Mouse (Mus musculus) cerebellum, adult 11 months (tissue): ENCODE data around the gene Clcn3.
A peak's percentile ranks its signal among the peaks of the same experiment; 100 is the strongest.
"Not testable (repeated sequence)": the region's sequence is repeated elsewhere in the genome, so short reads cannot be mapped to it uniquely, and the experiment has no call there.

Experiments used
- DNase-seq: peaks from one replicate; pipeline ENCODE4 v3.0.0; 2022

Clcn3 gene

GRCm38 (mm10) chr8:60982701-60983687 lies at the start of gene Clcn3:
Gene Clcn3, minus strand, starts transcription at chr8:60983300.
- DNase-seq = peak; percentile 98

DNA sequence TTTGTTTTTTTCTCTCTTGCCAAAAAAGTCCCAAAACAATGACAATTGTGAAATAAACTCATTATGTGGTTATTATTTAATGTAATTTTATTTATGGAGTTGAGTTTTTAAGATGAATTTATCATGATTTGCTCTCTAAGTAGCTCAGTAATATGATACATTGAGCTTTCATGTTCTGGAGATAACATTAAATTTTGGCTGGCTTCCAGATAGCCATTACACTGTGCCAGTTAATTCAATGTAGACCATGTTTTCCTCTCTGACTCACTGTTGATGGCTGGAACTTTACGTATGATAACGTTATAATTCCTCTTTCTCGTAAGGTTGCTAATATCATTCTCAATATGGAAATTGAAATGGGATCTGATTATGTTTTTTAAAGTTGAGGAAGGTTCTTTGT lies 13.4 kb upstream of the Clcn3 start:
- DNase-seq = no peak

DNA sequence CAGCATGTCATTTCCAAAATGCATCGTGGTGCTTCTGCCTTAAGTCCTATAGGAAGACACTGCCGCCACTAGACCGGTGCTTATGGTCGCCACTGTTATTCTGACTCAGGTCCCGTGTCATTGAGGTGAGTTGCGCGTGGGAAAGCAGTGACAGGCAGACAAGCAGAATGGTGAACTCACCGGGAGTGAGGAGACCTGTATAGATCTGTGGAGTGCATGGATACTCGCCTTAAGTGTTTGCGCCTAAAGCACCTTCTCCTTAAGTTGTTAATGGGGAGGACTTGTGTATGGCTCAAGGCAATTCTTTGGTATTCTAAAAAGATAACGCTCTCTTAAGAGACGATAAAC lies 10.5 kb upstream of the Clcn3 start:
- DNase-seq = no peak

DNA sequence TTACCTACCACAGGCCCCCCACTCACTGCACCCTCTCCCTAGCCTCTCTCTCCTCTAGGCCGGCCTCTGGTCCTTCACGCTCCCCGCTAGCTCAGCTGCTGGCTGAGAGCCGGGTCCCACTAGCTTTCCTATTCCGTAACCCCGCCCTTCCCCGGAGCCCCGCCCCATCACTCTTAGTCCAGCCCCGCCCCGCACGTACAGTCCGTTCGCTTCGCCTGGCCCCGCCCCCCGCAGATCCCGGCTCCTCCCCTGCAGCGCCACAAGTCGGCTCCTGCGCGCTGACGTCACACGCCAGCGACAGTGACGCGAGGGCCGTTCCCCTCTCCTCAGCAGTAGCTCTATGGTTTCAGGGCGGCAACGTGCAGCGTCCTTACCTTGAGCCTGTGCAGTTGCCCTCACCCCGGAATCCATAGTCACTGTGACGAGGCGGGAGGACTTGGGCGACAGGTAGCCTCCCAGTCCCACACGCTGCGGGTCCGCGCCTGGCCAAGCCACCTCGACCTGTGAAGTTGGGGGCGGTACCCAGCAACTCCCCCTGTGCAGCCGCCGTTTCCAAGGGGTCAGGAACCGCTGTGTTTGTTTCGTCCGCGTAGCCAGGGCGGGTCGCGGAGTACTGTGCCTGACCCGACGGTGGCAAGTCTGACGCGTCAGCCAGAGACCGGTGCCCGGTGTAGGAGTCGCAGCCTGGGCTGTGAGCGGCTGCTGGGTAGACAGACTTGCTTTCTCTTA lies 10.0 kb upstream of the Clcn3 start, which contains the start of gene Nek1:
Gene Nek1, plus strand, starts transcription at position 286 of the 729 bp plus-strand sequence.
- DNase-seq = peak; percentile 97

GRCm38 (mm10) chr8:60992561-60992909 lies 9.4 kb upstream of the Clcn3 start:
- DNase-seq = no peak

GRCm38 (mm10) chr8:60984260-60985010 lies 1.3 kb upstream of the Clcn3 start:
- DNase-seq = not testable (repeated sequence)

DNA sequence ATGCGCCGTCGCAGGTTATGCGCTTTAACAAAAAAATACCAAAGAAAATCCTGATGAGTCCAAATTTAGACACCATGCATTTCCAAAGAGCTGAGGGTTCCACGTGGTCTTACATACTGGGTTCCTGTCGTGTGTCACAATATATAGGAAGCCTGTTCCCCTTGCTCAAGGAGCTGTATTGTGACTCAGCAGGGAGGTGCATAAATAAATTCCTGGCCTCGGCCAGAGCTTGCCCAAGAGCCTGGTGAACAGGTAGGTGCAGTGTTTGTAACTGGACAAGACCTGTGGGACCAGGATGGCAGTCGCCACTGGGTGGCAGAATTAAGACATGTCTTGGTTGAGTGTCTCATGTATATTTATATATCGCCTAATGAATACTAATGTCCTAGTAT lies 584 bp upstream of the Clcn3 start:
- DNase-seq = peak; percentile 61

- DNase-seq = no peak
Observed at GRCm38 (mm10) chr8:60981388-60981787, 1.7 kb downstream of the Clcn3 start.

- no peak for DNase-seq
Observed at GRCm38 (mm10) chr8:60978496-60978895, 4.6 kb downstream of the Clcn3 start.

DNA sequence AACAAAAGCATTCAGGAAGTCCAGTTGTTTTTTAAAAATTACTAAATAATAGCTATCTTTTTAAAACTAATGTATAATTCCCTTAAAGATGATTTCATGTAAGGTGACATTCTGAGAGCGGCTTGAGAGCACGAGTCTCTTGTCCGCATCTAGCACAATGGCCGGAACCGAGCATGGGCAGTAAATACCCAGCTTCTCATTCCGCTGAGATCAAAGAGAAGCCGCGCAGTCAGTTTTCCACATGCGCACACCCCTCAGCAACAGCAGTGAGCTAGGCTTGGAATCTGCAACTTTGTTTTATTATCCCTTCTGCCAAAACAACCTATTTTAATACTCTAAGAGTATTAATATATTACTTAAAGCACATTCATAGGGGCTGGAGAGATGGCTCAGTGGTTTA lies 6.3 kb downstream of the Clcn3 start:
- DNase-seq = no peak

DNA sequence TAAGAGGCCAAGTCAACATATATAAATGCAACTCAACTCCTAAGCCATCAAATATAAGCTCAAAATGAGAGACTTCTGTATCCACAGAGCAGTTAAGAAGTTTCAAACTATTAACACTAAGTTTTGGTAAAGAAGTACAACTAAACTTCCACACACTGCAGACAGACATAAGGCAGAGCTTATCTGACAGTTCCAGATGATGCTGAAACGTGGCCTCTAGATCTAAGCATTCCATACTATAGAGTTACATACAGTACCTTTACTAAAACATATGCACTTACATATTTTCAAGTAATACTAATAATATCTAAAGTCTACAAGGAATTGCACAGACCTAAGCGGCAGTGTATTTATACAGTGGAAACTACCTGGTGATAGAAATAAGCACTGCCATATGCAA lies 8.3 kb downstream of the Clcn3 start:
- DNase-seq = no peak

GRCm38 (mm10) chr8:60973448-60973847 lies 9.7 kb downstream of the Clcn3 start:
- DNase-seq = no peak

GRCm38 (mm10) chr8:60971808-60972207 lies 11.3 kb downstream of the Clcn3 start:
- no peak for DNase-seq

DNA sequence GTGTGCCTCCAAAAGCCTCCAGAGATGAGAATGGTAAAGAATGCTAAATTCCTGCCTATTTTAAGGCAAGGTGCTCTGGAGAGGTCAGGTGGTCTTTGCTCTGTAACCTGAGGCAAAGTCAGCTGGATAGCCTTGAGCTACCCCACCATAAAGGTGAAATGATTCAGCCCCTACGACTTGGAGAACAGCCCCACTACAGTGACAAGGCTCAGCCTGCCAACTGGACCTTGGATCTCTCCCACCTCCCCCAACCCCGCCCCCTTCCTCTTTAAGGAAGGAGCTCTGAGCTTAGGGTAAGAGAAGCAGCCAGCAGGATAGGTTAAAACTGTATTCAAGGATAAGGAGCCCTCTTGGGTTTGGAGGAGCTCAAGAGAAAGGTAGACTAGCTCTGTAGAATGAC lies 14.0 kb downstream of the Clcn3 start:
- no peak for DNase-seq

DNA sequence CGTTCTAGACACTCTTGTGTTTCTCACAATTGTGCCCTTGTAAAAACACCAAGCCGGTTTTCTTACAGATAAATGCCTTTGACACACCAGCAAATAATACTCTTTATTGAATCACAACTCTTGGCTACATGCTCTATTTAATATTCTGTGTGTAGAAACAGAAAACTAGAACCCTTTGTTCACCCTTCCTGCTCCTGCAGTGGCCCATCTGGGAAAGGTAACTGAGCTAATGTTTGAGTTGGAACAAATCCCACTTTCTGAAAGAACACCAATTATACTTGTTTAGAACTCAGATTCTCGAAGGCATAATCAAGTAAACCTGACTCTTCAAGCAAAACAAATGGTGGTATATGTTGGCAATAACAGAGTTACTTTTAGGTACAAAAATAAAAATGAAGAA lies 17.4 kb downstream of the Clcn3 start:
- no peak for DNase-seq

GRCm38 (mm10) chr8:60965306-60965705 lies 17.8 kb downstream of the Clcn3 start:
- no peak for DNase-seq

GRCm38 (mm10) chr8:60964518-60964917 lies 18.6 kb downstream of the Clcn3 start:
- no peak for DNase-seq

DNA sequence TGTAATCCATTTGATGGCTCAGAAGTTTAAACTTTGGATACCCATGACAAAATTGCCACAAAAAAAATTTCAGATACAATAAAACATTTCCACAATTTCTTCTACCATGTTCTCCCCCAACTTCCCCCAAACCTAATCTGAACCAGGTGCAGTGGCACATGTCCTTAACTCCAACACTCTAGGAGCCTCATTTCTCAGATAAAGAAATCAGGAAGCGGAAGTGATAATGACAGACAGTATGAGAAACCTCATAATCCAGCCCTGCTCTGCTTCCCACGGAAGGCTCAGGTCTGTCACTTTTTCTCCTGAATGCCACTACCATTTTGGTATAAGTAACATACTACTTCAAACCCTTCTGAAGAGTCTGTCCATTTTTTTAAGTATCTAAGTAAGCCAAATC lies 19.2 kb downstream of the Clcn3 start:
- DNase-seq = no peak

DNA sequence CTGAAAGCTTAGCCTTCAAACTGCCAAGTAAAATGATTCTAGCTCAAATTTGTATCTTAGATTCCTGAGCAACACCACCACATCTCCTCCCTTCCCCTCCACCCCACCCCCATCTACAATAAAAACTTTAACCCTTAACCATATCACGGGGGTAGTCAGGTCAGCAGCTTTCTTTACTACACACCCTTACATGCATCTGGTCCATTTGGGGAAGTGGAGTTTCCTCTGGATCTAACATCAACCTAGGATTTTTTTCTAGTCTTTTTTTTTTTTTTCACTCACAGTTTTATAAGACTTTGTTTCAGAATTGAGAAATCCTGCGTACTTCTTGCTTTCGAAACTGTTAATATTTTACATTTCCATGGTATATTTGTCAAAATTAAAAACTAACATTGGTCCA lies 20.3 kb downstream of the Clcn3 start:
- DNase-seq = no peak

DNA sequence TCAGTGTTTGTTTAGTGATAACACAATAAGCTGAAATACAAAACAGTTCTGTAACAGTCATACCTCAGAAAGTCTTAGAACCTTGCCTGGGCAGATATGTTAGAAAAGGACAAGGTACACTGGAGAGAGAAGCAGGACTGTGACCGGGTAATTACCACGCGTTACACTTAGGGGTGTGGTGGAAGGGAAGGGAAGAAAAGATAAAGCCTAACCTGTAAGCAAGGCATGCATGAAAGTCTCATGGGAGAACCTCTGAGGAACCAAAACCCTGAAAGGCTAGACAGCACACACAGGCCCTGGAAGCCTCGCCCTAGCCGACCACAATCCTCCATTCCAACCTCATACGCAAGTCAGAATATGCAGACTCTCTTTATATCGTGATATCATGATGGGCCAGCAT lies 26.3 kb downstream of the Clcn3 start:
- no peak for DNase-seq

DNA sequence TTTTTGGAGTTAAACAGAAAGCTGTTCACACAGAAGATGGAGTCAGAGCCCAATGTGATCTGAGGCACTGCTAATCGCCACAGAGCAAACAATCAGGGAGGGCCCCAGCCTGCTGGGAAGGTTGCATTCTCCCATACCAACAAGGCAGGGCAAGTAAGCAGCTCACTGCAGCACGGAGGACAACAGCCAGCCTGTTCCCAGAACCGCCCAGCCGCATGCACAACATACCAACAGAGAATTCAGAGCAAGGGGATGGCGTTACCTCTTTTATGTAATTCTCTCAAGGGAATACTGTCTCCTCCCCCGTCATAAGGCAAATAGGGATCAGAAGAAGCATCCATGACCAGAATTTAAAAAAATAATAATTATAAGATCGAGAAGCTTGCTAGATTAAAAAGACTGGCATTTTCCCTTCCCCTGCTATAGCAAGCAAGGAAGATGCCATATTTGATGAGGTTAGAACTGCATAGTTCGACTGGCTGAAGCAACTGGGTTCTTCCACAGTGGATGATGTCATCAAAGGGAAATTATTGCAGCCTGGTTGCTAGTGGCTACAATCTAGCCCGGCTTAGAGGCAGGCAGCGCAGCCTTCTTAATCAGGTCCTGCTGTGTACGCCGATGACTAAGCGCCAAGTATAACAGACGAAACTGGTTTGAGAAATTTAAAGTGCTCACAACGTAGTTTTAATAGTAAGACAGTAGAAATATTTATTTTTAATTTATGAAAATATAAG lies 28.7 kb downstream of the Clcn3 start:
- peak; percentile 70 for DNase-seq

- DNase-seq = no peak
Observed at GRCm38 (mm10) chr8:60952803-60953202, 30.3 kb downstream of the Clcn3 start.

DNA sequence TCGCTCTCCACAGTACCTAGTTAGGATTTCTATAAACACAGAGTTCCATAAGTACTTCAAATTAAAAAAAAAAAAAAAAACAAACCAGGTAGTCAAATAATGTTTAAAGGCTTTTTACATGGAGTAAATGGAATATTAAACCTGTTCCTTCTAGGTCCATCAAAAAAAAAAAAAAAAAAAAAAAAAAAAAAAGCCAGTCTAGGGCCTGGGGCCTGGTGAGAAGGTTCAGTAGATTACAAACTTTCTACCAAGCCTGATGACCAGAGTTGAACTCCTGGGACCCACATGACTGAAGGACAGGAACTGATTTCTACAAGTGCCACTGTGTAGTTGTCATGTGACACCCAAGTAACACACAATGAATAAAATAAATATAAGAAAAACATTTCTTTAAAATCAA lies 31.3 kb downstream of the Clcn3 start:
- DNase-seq = no peak
